Comparison of ENCODE assay signal across 30 mouse cellular contexts in the genomic region with DNA sequence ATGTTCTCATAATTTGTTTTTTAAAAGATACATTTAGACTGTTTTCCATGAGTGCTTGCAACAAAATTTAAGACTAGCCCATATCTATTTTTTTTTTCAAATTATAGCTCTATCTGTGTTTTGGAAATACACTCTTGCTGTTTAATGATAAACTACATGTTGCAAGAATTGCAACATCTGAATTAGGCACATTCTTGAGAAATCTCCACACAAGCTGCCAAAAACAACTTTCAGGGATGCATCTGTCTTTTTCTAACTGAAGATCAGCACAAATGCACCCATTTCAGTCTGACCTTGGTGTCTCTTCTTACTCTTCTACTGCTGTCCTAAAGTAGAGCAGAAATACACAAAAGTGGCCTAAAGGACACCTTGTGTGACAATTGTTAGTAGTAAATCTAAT. TPM values are rescaled to one million over a fixed set of nuclear protein-coding genes. Genes with fewer than 3 reads are reported as not detected.
DNase-seq lines count a peak whose midpoint lies in the region; TF ChIP-seq lines count a peak whose summit lies in the region.
"Had no signal": no experiment of that assay in that cellular context is flagged by ENCODE, and none has a peak within 500 bp of the region (broad histone marks: within the 10 kb centered on the region; RNA-seq: fewer than 3 reads in every experiment).

No protein-coding gene starts in this region.

- peaks cover 20% of the 10 kb centered on the region for H3K4me1 ChIP-seq in liver, adult 2 months (ENCODE audit: control insufficient read depth, insufficient read depth, low read length)
- H3K4me1 ChIP-seq: heart, embryonic 10.5 days; hindbrain, embryonic 13.5 days; kidney, embryonic 15.5 days; liver, embryonic 15.5 days; midbrain, embryonic 13.5 days had no signal

- no peaks in the 10 kb centered on the region for H3K27me3 ChIP-seq in liver, adult 2 months (ENCODE audit: control insufficient read depth, insufficient read depth, low read length)
- H3K27me3 ChIP-seq: hindbrain, embryonic 13.5 days; kidney, embryonic 15.5 days; liver, embryonic 15.5 days; midbrain, embryonic 13.5 days had no signal

- TF ChIP-seq CTCF in liver, adult 2 months (IDR thresholded peaks at IDR 0.05; ENCODE audit: low read depth, low read length): no peak

- H3K79me2 ChIP-seq in liver, adult 2 months (ENCODE audit: control insufficient read depth, insufficient read depth, low read length): peaks cover 8% of the 10 kb centered on the region; the same call in 1 of the 2 replicates

- H3K36me3 ChIP-seq in liver, adult 2 months (ENCODE audit: control insufficient read depth, insufficient read depth, low read length): peaks cover 10% of the 10 kb centered on the region
- H3K36me3 ChIP-seq: heart, embryonic 10.5 days; hindbrain, embryonic 13.5 days; kidney, embryonic 15.5 days; liver, embryonic 15.5 days; midbrain, embryonic 13.5 days had no signal

- H3K9ac ChIP-seq in liver, adult 2 months (ENCODE audit: low read depth, low read length): no peak overlapping the region
- H3K9ac ChIP-seq: hindbrain, embryonic 13.5 days; kidney, embryonic 15.5 days; liver, embryonic 15.5 days; midbrain, embryonic 13.5 days had no signal

- H3K4me3 ChIP-seq in liver, adult 2 months (ENCODE audit: insufficient read depth, low read depth, low read length): peak overlapping the region; percentile 29; the same call in 1 of the 2 replicates
- H3K4me3 ChIP-seq: erythroblast, embryonic 14.5 days; gastrocnemius, adult 2 months; heart, embryonic 10.5 days; hindbrain, embryonic 13.5 days; kidney, embryonic 15.5 days; layer of hippocampus, adult 2 months; liver, embryonic 15.5 days; midbrain, embryonic 13.5 days had no signal

- no peak for TF ChIP-seq POLR2A in liver, adult 2 months (IDR thresholded peaks at IDR 0.05; ENCODE audit: extremely low read depth, insufficient read depth, low read length)

- DNase-seq in adrenal gland, postnatal 36 days: peak; percentile 6 to 9
- DNase-seq in adrenal gland, postnatal 25 days: no peak
- DNase-seq in liver, adult 2 months (ENCODE audit: extremely low read depth, low read depth, low spot score): peak; percentile 96
- DNase-seq in liver: no peak
- DNase-seq in 416B (ENCODE audit: low read depth): peak; percentile 24
- peak; percentile 28 for DNase-seq in adipocyte (ENCODE audit: low spot score)
- DNase-seq in Muller cell, postnatal 12 days (ENCODE audit: inconsistent ontology term): no peak
- DNase-seq: B cell, adult 2 months; cerebellum, adult 18-20 months; cerebellum, postnatal 14 days; gastrocnemius, adult 2 months; gastrocnemius, postnatal 36 days; heart, postnatal 36 days; left cerebral cortex, postnatal 4 days; thymus, adult 2 months; thymus, postnatal 36 days had no signal

- H3K27ac ChIP-seq in liver, adult 2 months (replicated peaks; ENCODE audit: insufficient read depth, low read depth, low read length): peak overlapping the region; percentile 78; the same call in 1 of the 2 replicates
- H3K27ac ChIP-seq: gastrocnemius, adult 2 months; heart, embryonic 10.5 days; hindbrain, embryonic 13.5 days; kidney, embryonic 15.5 days; layer of hippocampus, adult 2 months; macrophage; midbrain, embryonic 13.5 days had no signal

RNA-seq across cellular contexts. Expression of gene Gc, which starts 1.9 kb away (rescaled TPM):
- 1 to 10 TPM in 1 of 2 experiments, not detected in 1; 2.2 TPM for total RNA-seq in adrenal gland, postnatal 36 days (2021)
- 41.1 TPM in 1 of 2 replicates, not detected in the other for total RNA-seq in adrenal gland, postnatal 25 days (2021)
- total RNA-seq in liver, adult 2 months (2014; rRNA removed): 7,789 and 10,847 TPM in 2 replicates
- 2,360 and 2,648 TPM in 2 replicates for polyA plus RNA-seq in liver, adult 2 months (2012; rRNA removed)
- total RNA-seq: gastrocnemius, adult 2 months; heart, postnatal 36 days; layer of hippocampus, adult 2 months; layer of hippocampus, postnatal 25 days; left cerebral cortex, postnatal 4 days; megakaryocyte-erythroid progenitor cell, adult 5-6 weeks had no signal
- polyA plus RNA-seq: cortical plate, adult 2 months; embryonic facial prominence, embryonic 14.5 days; erythroblast, embryonic 14.5 days; forebrain, embryonic 11.5 days; forebrain, embryonic 16.5 days; hindbrain, embryonic 13.5 days; macrophage; midbrain, embryonic 13.5 days had no signal

Comparison
In these comparisons a context has a peak if more than half of its experiments do, and no peak if none do; other contexts are left out.
1. DNase-seq: peak in adrenal gland, postnatal 36 days (2 of 2), liver, adult 2 months (single experiment), 416B (single experiment) and adipocyte (single experiment); none in adrenal gland, postnatal 25 days (single experiment), liver (single experiment) and Muller cell, postnatal 12 days (single experiment).
2. RNA of gene Gc, which starts 1.9 kb away (total RNA-seq): 7,789 to 10,847 TPM in liver, adult 2 months; 2.2 TPM in adrenal gland, postnatal 36 days and 41.1 TPM in adrenal gland, postnatal 25 days; every median in the first group is over 100 times any median in the second.